Mouse (Mus musculus) liver, embryonic 12.5 days (tissue): ENCODE results near the gene Crlf2. TPM values are rescaled to one million over a fixed set of nuclear protein-coding genes. Genes with fewer than 3 reads are reported as not detected.

ENCODE experiments used
- polyA plus RNA-seq: library from polyadenylated mRNA; unstranded; fragments of >200 nt; fragmentation: Nextera tagmentation; extraction: Ambion mirVana; gene quantifications from 2 replicates; pipeline ENCODE4 v1.2.1, GENCODE M21; 2016

The Crlf2 gene
- polyA plus RNA-seq, 1 experiment from 2014 or later = 7.6 TPM

Other genes starting within 250 kb of the Crlf2 start
- gene Vmn2r16, start 228.8 kb downstream of the Crlf2 start, polyA plus RNA-seq = not detected in 2 replicates
- not detected in 2 replicates for gene Vmn2r17, start 139.3 kb downstream of the Crlf2 start, polyA plus RNA-seq
- 0.97 and 1.2 TPM in 2 replicates for gene 5430403G16Rik, start 132.0 kb upstream of the Crlf2 start, polyA plus RNA-seq
- 4.7 and 5.5 TPM in 2 replicates for gene 4930522L14Rik, start 192.9 kb upstream of the Crlf2 start, polyA plus RNA-seq